Mouse (Mus musculus) liver, embryonic 11.5 days (tissue): Measurements from ENCODE around the gene Sp100. TPM values are rescaled to one million over a fixed set of nuclear protein-coding genes. Genes with fewer than 3 reads are reported as not detected.
A peak's percentile ranks its signal among the peaks of the same experiment; 100 is the strongest.

ENCODE experiments used
- ATAC-seq: fragments of 200-750 bp; cut with Nextera tagmentation; replicated peaks from 2 replicates; pipeline ENCODE4 v1.8.0; 2017; ENCODE audit warnings: moderate number of reproducible peaks, mild to moderate bottlenecking, moderate TSS enrichment, moderate library complexity; ENCODE audit not compliant: low FRiP score
- DNase-seq: peaks from one replicate; pipeline ENCODE4 v3.0.0-alpha.2; 2017; ENCODE audit warnings: low spot score
- H3K27ac ChIP-seq: fragments of 300-500 bp; sonication (generic); 2 replicates; pipeline ENCODE4 v1.5.1; 2014; ENCODE audit warnings: mild to moderate bottlenecking, low read depth, low read length, control low read depth
- H3K27me3 ChIP-seq: fragments of 300-500 bp; sonication (generic); replicated peaks from 2 replicates; pipeline ENCODE4 v1.6.1; 2014; ENCODE audit warnings: low read length, mixed read lengths; ENCODE audit not compliant: control insufficient read depth, insufficient read depth
- H3K36me3 ChIP-seq: fragments of 300-500 bp; sonication (generic); 2 replicates; pipeline ENCODE4 v1.6.1; 2014; ENCODE audit warnings: mild to moderate bottlenecking, low read length, moderate library complexity, mixed read lengths; ENCODE audit not compliant: control insufficient read depth, insufficient read depth
- H3K4me1 ChIP-seq: fragments of 300-500 bp; sonication (generic); replicated peaks from 2 replicates; pipeline ENCODE4 v1.6.1; 2014; ENCODE audit warnings: low read length, mixed read lengths; ENCODE audit not compliant: control insufficient read depth, insufficient read depth
- H3K4me2 ChIP-seq: fragments of 300-500 bp; sonication (generic); 2 replicates; pipeline ENCODE4 v1.6.1; 2014; ENCODE audit warnings: mild to moderate bottlenecking, control low read depth, moderate library complexity
- H3K4me3 ChIP-seq: fragments of 300-500 bp; sonication (generic); 2 replicates; pipeline ENCODE4 v1.5.1; 2014; ENCODE audit warnings: low read depth, low read length, control low read depth
- H3K9ac ChIP-seq: fragments of 300-500 bp; sonication (generic); 2 replicates; pipeline ENCODE4 v1.6.1; 2014; ENCODE audit warnings: low read depth, low read length, control low read depth
- H3K9me3 ChIP-seq: fragments of 300-500 bp; sonication (generic); 2 replicates; pipeline ENCODE4 v1.6.1; 2016; ENCODE audit warnings: low read length, inconsistent platforms, mixed read lengths; ENCODE audit not compliant: control insufficient read depth
- WGBS: fragments of 180-500 bp; shearing (Covaris S2); extraction: QIAGEN DNeasy Blood & Tissue Kit; methylation state at CpG from one replicate; pipeline ENCODE4 v1.1.7; 2014; 5-methylcytosine and 5-hydroxymethylcytosine counted together
- polyA plus RNA-seq: library from polyadenylated mRNA; unstranded; fragments of >200 nt; fragmentation: Nextera tagmentation; extraction: Ambion mirVana; gene quantifications from 2 replicates; pipeline ENCODE4 v1.2.1, GENCODE M21; 2014

Gene Sp100
- polyA plus RNA-seq, 1 experiment from 2014 or later: 1.6 TPM

DNA sequence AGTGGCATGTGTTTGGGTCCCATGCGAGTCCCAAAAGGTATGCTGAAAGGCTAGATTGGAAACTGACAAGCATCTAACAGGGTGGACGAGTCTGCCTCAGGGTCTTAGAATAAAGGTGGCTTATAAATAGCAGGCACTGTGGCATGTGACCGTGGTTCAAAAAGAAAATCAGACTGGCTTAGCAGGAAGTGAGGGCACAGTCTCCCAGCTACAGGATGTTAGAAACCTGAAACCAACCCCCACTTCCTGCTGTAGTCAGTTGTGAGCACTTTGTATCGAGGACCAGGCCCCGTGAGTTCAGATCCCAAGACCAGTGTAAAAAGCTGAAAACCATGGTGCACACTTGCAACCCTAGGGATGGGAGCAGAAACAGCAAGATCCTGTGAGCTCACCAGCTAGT is 37.6 kb downstream of the Sp100 start:
- no peak for DNase-seq
- 49% methylated on average over 5 of the region's 5 CpGs for WGBS

DNA sequence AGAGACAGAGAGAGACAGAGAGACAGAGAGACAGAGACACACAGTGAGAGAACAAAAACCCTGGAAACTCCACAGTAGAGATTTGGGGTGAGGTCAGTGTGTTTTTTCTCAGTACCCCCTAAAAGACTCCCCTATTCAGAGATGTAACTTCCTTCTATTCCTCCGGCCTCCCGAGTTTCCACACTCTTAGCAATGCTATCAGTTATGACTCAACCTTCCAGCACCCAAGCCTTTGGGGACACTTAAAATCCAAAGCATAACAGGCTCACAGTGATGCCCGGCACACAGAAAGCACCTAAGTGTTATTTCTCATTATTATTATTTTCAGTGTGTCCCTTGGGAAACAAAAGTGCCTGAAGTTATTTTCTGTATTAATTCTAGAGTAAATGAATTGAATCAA is 40.8 kb downstream of the Sp100 start:
- ATAC-seq (no peak), DNase-seq (no peak)
- Histone ChIP-seq H3K36me3 (no peaks in the 10 kb centered on the region), H3K27me3 (no peaks in the 10 kb centered on the region), H3K27ac (no peak overlapping the region), H3K4me3 (no peak overlapping the region), H3K9me3 (no peaks in the 10 kb centered on the region), H3K4me1 (0 out of 2 replicates have a peak, but pooled peaks cover 3% of the 10 kb centered on the region), H3K4me2 (no peak overlapping the region), H3K9ac (no peak overlapping the region)
- 77% methylated on average over 3 of the region's 3 CpGs for WGBS

More for the DNA sequence above, 37.6 kb downstream of the Sp100 start:
- H3K27me3 ChIP-seq: no peaks in the 10 kb centered on the region
- H3K36me3 ChIP-seq: no peaks in the 10 kb centered on the region
- no peak overlapping the region for H3K4me2 ChIP-seq
- H3K4me3 ChIP-seq: no peak overlapping the region
- no peak overlapping the region for H3K9ac ChIP-seq
- H3K9me3 ChIP-seq: no peaks in the 10 kb centered on the region
- no peak overlapping the region for H3K27ac ChIP-seq
- peak; percentile 23; the same call in 1 of the 2 replicates for ATAC-seq
- no peaks in the 10 kb centered on the region for H3K4me1 ChIP-seq

DNA sequence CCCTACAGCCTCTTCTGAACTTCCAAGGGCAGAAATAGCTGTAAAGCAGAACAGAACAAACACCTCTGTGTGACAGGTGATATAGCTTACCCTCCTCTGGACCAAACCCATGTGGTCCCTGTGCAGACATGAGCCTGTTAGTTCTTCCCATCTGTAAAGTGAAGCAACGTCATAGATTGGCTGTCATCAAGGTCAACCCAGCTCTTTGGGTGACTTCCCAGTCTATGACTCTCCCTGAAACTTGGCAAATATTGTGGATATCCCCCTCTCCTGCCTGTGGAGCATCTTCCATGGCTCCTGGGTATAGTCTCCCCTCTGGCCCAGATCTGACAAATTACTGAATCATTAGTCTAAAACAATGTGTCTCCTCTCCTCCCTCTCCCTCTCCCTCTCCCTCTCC is 42.5 kb downstream of the Sp100 start:
- Histone ChIP-seq H3K4me3 (no peak overlapping the region), H3K9me3 (no peaks in the 10 kb centered on the region), H3K4me1 (0 out of 2 replicates have a peak, but pooled peaks cover 3% of the 10 kb centered on the region), H3K27me3 (no peaks in the 10 kb centered on the region), H3K9ac (no peak overlapping the region), H3K36me3 (no peaks in the 10 kb centered on the region), H3K27ac (no peak overlapping the region), H3K4me2 (no peak overlapping the region)
- WGBS: 56% methylated on average over 1 of the region's 1 CpGs
- ATAC-seq (no peak), DNase-seq (no peak)

DNA sequence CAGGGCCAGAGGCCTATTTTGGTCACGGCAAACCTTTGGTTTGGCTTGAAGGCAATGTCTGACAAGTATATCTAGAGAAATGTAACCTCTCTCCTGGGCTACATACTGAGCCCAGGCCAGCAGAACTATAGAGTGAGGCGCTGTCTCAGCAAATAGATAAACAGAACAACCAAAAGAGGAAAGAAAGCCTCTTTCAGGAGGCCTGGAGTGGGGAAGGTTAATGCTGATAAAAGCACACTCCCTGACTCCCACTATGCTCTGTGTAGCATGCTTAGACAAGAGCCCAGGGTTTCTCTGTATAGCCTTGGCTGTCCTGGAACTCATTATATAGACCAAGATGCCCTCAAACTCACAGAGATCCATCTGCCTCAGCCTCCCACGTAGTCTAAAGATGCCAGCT is 43.5 kb downstream of the Sp100 start:
- Histone ChIP-seq H3K27ac (peak overlapping the region; percentile 32; the same call in 1 of the 2 replicates), H3K36me3 (no peaks in the 10 kb centered on the region), H3K4me2 (no peak overlapping the region), H3K4me3 (no peak overlapping the region), H3K9ac (no peak overlapping the region), H3K27me3 (no peaks in the 10 kb centered on the region), H3K9me3 (no peaks in the 10 kb centered on the region), H3K4me1 (0 out of 2 replicates have a peak, but pooled peaks cover 3% of the 10 kb centered on the region)
- 42% methylated on average over 3 of the region's 3 CpGs for WGBS
- peak; percentile 89 for ATAC-seq
- DNase-seq: no peak

DNA sequence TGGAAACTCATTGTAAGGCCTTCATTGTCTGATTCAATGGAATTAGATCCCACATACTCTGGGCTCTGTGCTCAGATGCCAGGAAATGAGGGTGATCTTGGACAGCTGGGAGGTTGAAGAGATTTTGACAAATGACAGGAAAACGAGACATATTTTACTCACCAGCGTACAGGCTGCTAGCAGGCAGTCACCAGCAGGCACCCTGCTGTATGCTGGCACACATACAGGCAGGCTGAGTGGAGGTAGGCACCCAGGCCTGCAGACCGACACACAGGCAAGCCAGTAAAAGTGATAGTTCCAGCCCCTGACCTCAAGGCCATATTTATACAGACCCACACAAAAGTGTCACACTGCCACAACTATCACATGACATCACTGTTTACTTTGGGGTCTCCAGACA is 45.9 kb downstream of the Sp100 start:
- H3K9ac ChIP-seq: no peak overlapping the region
- no peaks in the 10 kb centered on the region for H3K27me3 ChIP-seq
- H3K27ac ChIP-seq: no peak overlapping the region
- H3K9me3 ChIP-seq: no peaks in the 10 kb centered on the region
- WGBS: 80% methylated on average over 3 of the region's 3 CpGs
- H3K36me3 ChIP-seq: no peaks in the 10 kb centered on the region
- no peak overlapping the region for H3K4me3 ChIP-seq
- ATAC-seq: no peak
- no peak overlapping the region for H3K4me2 ChIP-seq
- no peak for DNase-seq
- H3K4me1 ChIP-seq: 0 out of 2 replicates have a peak, but pooled peaks cover 3% of the 10 kb centered on the region

DNA sequence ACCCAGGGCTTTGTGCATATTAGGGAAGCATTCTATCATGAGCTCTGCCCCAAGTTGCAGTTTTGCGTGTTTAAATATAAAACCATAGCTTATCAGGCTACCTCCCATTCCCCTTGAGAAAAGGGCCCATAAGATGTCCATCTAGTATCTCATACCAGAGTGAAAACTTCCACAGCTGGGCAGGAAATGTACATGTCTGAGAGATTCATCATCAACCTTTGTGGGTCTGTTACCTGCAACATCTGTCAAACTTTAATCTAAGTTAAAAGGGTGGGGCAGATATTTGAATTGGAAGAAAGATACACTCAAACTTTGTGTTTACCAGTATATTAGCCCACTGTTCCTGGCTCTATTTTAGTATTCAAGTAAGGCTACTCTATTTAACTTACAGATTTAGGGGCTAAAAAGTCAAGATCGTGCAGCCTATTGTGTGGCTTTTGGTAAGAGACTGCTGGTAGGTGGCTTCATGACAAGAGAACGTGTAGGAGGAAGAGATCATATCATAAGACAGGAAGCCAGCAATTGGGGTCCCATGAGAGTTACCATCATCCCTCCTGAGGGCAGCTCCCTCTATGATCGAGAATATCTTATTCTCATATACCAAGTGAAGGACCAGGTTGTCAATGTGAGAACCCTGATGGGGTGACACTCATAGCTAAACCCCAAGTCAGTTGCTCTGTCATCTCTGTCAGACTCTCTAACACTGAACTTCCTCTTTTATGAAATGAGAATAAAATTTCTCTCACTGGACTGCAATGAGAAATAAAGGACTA is 48.1 kb downstream of the Sp100 start:
- DNase-seq: no peak
- Histone ChIP-seq H3K9ac (no peak overlapping the region), H3K9me3 (no peaks in the 10 kb centered on the region), H3K4me1 (0 out of 2 replicates have a peak, but pooled peaks cover 3% of the 10 kb centered on the region), H3K4me2 (no peak overlapping the region), H3K27me3 (no peaks in the 10 kb centered on the region), H3K4me3 (no peak overlapping the region), H3K36me3 (no peaks in the 10 kb centered on the region), H3K27ac (no peak overlapping the region)
- WGBS: 51% methylated on average over 4 of the region's 4 CpGs
- ATAC-seq: no peak

DNA sequence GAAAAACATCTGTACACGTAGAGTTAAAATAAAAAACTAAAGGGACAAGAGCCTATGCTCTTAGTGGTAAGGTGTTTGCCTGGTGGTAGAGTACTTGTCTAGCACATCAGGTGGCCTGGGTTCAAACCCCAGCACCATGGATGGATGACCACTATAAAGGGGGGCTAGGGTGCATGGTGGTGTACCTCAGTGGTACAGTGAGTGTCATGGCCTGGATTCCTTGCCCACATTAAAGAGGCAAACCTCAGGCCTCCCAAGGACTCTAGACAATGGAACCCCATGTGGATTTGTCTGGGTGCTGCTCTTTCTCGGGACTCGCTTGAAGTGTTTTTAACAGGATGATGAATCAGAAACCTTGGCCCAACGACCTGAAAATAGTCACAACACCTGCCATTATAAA is 52.7 kb downstream of the Sp100 start:
- Histone ChIP-seq H3K27ac (no peak overlapping the region), H3K4me3 (no peak overlapping the region), H3K4me2 (no peak overlapping the region), H3K9ac (no peak overlapping the region), H3K27me3 (no peaks in the 10 kb centered on the region), H3K36me3 (no peaks in the 10 kb centered on the region), H3K4me1 (no peaks in the 10 kb centered on the region), H3K9me3 (no peaks in the 10 kb centered on the region)
- ATAC-seq (no peak), DNase-seq (no peak)
- 75% methylated on average over 4 of the region's 4 CpGs for WGBS

DNA sequence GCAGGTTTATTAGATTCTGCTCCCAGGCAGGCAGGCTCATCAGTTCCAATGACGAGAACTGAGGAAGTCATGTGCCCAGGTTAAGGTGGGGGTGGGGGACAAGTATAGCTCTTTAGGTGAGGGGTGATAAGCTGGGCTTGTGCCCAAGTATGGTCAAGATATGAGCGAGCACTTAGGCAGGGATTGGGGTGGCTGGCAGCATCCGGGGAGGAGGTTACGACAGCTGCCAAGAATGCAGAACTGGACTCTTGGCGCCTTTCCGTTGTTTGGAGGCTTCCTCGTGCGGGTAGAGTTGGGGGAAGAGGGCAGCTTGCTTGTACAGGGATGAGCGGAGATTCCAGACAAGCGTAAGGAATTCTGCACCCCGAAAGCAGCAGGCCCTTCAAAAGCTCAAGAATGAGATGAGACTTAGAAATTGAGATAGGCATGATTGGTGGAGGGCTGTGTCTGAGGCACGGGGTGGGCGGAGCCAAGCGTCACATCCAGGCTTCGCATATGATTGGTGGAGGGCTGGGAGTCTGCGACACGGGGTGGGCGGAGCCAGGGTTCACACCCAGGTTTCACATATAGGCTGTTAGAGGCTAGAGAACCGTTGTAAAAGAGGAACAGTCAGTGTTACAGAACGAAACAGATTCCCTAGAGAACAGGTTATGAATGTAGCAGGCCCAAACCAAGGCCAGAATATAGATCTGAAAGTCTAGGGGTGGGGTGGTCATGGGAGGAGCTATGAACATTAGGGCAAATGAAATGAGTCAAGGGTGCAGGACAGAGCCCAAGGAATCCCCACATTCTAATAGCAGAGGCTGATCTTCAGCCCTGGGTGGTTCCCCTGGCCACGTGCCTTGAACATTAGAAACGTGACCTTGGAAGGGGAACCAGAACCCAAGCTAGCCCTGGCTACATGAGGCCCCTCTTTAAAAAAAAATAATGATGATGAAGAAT is 53.7 kb downstream of the Sp100 start:
- peak; percentile 99 for ATAC-seq
- Histone ChIP-seq H3K9me3 (no peaks in the 10 kb centered on the region), H3K4me1 (no peaks in the 10 kb centered on the region), H3K9ac (peak overlapping the region; percentile 54), H3K27ac (peak overlapping the region; percentile 20; the same call in 1 of the 2 replicates), H3K4me2 (peak overlapping the region; percentile 63), H3K27me3 (no peaks in the 10 kb centered on the region), H3K4me3 (peak overlapping the region; percentile 35; the same call in 1 of the 2 replicates), H3K36me3 (no peaks in the 10 kb centered on the region)
- peak; percentile 82 for DNase-seq
- WGBS: 14% methylated on average over 22 of the region's 22 CpGs
